In the genomic region with DNA sequence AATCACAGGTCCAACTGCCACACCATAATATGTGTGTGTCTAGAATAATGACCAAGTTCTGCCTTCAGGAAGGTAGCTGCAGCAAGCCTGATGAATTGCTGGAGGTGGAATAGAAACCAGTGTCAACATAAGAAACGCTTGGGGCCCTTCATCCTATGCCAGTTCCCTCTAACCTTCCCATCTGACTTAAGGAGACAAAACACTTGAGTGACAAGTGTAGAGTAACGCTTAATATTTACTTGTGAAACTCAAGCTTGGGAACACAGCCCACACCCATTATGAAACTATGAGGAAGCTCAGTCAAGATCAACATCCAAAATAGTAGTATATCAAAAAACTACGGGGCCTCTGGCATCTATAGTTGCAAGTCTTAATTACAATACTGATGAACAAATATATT, we compare ENCODE assay signal across 26 mouse cellular contexts. TPM values are rescaled to one million over a fixed set of nuclear protein-coding genes. Genes with fewer than 3 reads are reported as not detected.
A peak's percentile ranks its signal among the peaks of the same experiment; 100 is the strongest.
DNase-seq lines count a peak whose midpoint lies in the region; ATAC-seq and TF ChIP-seq lines count a peak whose summit lies in the region.
"Had no signal": no experiment of that assay in that cellular context is flagged by ENCODE, and none has a peak within 500 bp of the region (broad histone marks: within the 10 kb centered on the region; RNA-seq: fewer than 3 reads in every experiment).

No protein-coding gene starts in this region.

- H3K36me3 ChIP-seq in embryonic facial prominence, embryonic 14.5 days (ENCODE audit: control insufficient read depth, insufficient read depth, low read length) = 0 out of 2 replicates have a peak, but pooled peaks cover 3% of the 10 kb centered on the region
- H3K36me3 ChIP-seq in embryonic facial prominence, embryonic 10.5 days (replicated peaks) = 0 out of 2 replicates have a peak, but pooled peaks cover 4% of the 10 kb centered on the region
- H3K36me3 ChIP-seq in lung, postnatal 0 days (ENCODE audit: insufficient read depth, low read length) = no peaks in the 10 kb centered on the region
- H3K36me3 ChIP-seq in stomach, postnatal 0 days (ENCODE audit: control insufficient read depth, insufficient read depth, low read length) = no peaks in the 10 kb centered on the region; the same call in 1 of the 2 replicates
- H3K36me3 ChIP-seq: embryonic facial prominence, embryonic 13.5 days; forebrain, embryonic 15.5 days had no signal

- 74% methylated on average over 3 of the region's 3 CpGs for WGBS in embryonic facial prominence, embryonic 14.5 days
- 84% methylated on average over 3 of the region's 3 CpGs for WGBS in embryonic facial prominence, embryonic 10.5 days
- 28% methylated on average over 3 of the region's 3 CpGs for WGBS in lung, postnatal 0 days
- WGBS in lung, adult 2 months = 47% methylated on average over 3 of the region's 3 CpGs
- WGBS in stomach, postnatal 0 days = 46% methylated on average over 3 of the region's 3 CpGs

- ATAC-seq in embryonic facial prominence, embryonic 14.5 days (ENCODE audit: low read depth) = no peak
- peak; percentile 91 for ATAC-seq in lung, postnatal 0 days
- ATAC-seq in stomach, postnatal 0 days (ENCODE audit: low FRiP score, low TSS enrichment) = peak; percentile 49; the same call in 1 of the 2 replicates
- ATAC-seq: activated CD4-positive, CD25-positive, alpha-beta regulatory T cell, adult 4 months; CD4-positive, CD25-positive, alpha-beta regulatory T cell, adult 4 months; forebrain, embryonic 13.5 days; forebrain, embryonic 15.5 days; forebrain, postnatal 0 days; Patski had no signal

- TF ChIP-seq EP300 in lung, postnatal 0 days (IDR thresholded peaks at IDR 0.05) = peak; percentile 79
- TF ChIP-seq EP300 in stomach, postnatal 0 days (optimal IDR thresholded peaks at IDR 0.05) = no peak

- no peaks in the 10 kb centered on the region for H3K9me3 ChIP-seq in embryonic facial prominence, embryonic 14.5 days (ENCODE audit: control insufficient read depth, low read length)
- H3K9me3 ChIP-seq in embryonic facial prominence, embryonic 10.5 days = no peaks in the 10 kb centered on the region
- no peaks in the 10 kb centered on the region for H3K9me3 ChIP-seq in lung, postnatal 0 days (ENCODE audit: low read length)
- no peaks in the 10 kb centered on the region for H3K9me3 ChIP-seq in stomach, postnatal 0 days (ENCODE audit: control insufficient read depth, low read length)
- H3K9me3 ChIP-seq: embryonic facial prominence, embryonic 13.5 days; forebrain, embryonic 13.5 days; forebrain, embryonic 15.5 days; G1E had no signal

- no peak for TF ChIP-seq POLR2A in lung, adult 2 months (IDR thresholded peaks at IDR 0.05; ENCODE audit: borderline replicate concordance, extremely low read depth, low read depth, low read length)

- no peaks in the 10 kb centered on the region for H3K4me1 ChIP-seq in embryonic facial prominence, embryonic 14.5 days (ENCODE audit: control insufficient read depth, insufficient read depth, low read length)
- H3K4me1 ChIP-seq in embryonic facial prominence, embryonic 10.5 days = no peaks in the 10 kb centered on the region
- no peaks in the 10 kb centered on the region for H3K4me1 ChIP-seq in lung, postnatal 0 days (ENCODE audit: insufficient read depth, low read depth, low read length)
- H3K4me1 ChIP-seq in lung, adult 2 months (ENCODE audit: control insufficient read depth, insufficient read depth, low read length) = no peaks in the 10 kb centered on the region
- no peaks in the 10 kb centered on the region for H3K4me1 ChIP-seq in stomach, postnatal 0 days (replicated peaks; ENCODE audit: control insufficient read depth, insufficient read depth)
- H3K4me1 ChIP-seq: embryonic facial prominence, embryonic 13.5 days; forebrain, embryonic 13.5 days; forebrain, embryonic 15.5 days had no signal

- H3K4me3 ChIP-seq in embryonic facial prominence, embryonic 14.5 days (ENCODE audit: low read depth, low read length) = no peak overlapping the region
- no peak overlapping the region for H3K4me3 ChIP-seq in embryonic facial prominence, embryonic 10.5 days
- H3K4me3 ChIP-seq in lung, postnatal 0 days (ENCODE audit: low read depth, low read length) = no peak overlapping the region
- no peak overlapping the region for H3K4me3 ChIP-seq in lung, adult 2 months (replicated peaks; ENCODE audit: extremely low read depth, low read depth, low read length)
- H3K4me3 ChIP-seq in stomach, postnatal 0 days (ENCODE audit: low read depth, low read length) = no peak overlapping the region
- H3K4me3 ChIP-seq: embryonic facial prominence, embryonic 13.5 days; forebrain, embryonic 13.5 days; forebrain, embryonic 15.5 days had no signal

- no peak overlapping the region for H3K9ac ChIP-seq in embryonic facial prominence, embryonic 14.5 days (ENCODE audit: low read depth, low read length)
- no peak overlapping the region for H3K9ac ChIP-seq in lung, postnatal 0 days (replicated peaks; ENCODE audit: low read depth)
- H3K9ac ChIP-seq in stomach, postnatal 0 days (ENCODE audit: low read length) = no peak overlapping the region
- H3K9ac ChIP-seq: embryonic facial prominence, embryonic 13.5 days; forebrain, embryonic 13.5 days; forebrain, embryonic 15.5 days; forebrain, postnatal 0 days had no signal

- no peaks in the 10 kb centered on the region for H3K27me3 ChIP-seq in embryonic facial prominence, embryonic 14.5 days (replicated peaks; ENCODE audit: control insufficient read depth, insufficient read depth, low read length)
- H3K27me3 ChIP-seq in embryonic facial prominence, embryonic 10.5 days (replicated peaks; ENCODE audit: low read depth, poor library complexity, severe bottlenecking) = no peaks in the 10 kb centered on the region
- H3K27me3 ChIP-seq in lung, postnatal 0 days (replicated peaks; ENCODE audit: insufficient read depth, low read length) = no peaks in the 10 kb centered on the region
- H3K27me3 ChIP-seq in stomach, postnatal 0 days (ENCODE audit: control insufficient read depth, insufficient read depth, low read length) = no peaks in the 10 kb centered on the region
- H3K27me3 ChIP-seq: CH12.LX; embryonic facial prominence, embryonic 13.5 days; forebrain, embryonic 13.5 days; forebrain, embryonic 15.5 days; Patski had no signal

- no peak overlapping the region for H3K27ac ChIP-seq in embryonic facial prominence, embryonic 14.5 days (replicated peaks; ENCODE audit: low read depth, low read length)
- H3K27ac ChIP-seq in embryonic facial prominence, embryonic 10.5 days (replicated peaks) = no peak overlapping the region
- no peak overlapping the region for H3K27ac ChIP-seq in lung, postnatal 0 days (ENCODE audit: low read length)
- no peak overlapping the region for H3K27ac ChIP-seq in stomach, postnatal 0 days (replicated peaks)
- H3K27ac ChIP-seq: embryonic facial prominence, embryonic 13.5 days; forebrain, embryonic 13.5 days; forebrain, embryonic 15.5 days had no signal

- peak; percentile 16 for DNase-seq in embryonic facial prominence, embryonic 14.5 days (ENCODE audit: low spot score)
- no peak for DNase-seq in embryonic facial prominence, embryonic 10.5 days (ENCODE audit: low spot score)
- DNase-seq in lung, postnatal 0 days (ENCODE audit: low spot score) = peak; percentile 88
- no peak for DNase-seq in lung, adult 2 months
- DNase-seq in lung, postnatal 25 days (ENCODE audit: low spot score) = peak; percentile 68
- no peak for DNase-seq in stomach, postnatal 0 days (ENCODE audit: low spot score)
- DNase-seq in right cerebral cortex, adult 18-20 months = no peak
- DNase-seq in kidney, postnatal 10 days = no peak
- DNase-seq: adrenal gland, adult 2 months; adrenal gland, postnatal 10 days; adrenal gland, postnatal 25 days; B cell, adult 2 months; cerebellum, adult 11-12 months; cerebellum, adult 2 months; cerebellum, adult 9-10 months; cerebellum, postnatal 10 days; cerebellum, postnatal 25 days; forebrain, postnatal 0 days had no signal

- no peak overlapping the region for H3K4me2 ChIP-seq in embryonic facial prominence, embryonic 14.5 days (ENCODE audit: low read depth, low read length)
- H3K4me2 ChIP-seq in lung, postnatal 0 days (replicated peaks; ENCODE audit: low read depth, low read length) = no peak overlapping the region
- H3K4me2 ChIP-seq in stomach, postnatal 0 days (replicated peaks; ENCODE audit: low read depth) = no peak overlapping the region
- H3K4me2 ChIP-seq: embryonic facial prominence, embryonic 13.5 days; forebrain, embryonic 13.5 days; forebrain, embryonic 15.5 days had no signal

- TF ChIP-seq CTCF in lung, postnatal 0 days (IDR thresholded peaks at IDR 0.05) = no peak
- TF ChIP-seq CTCF in lung, adult 2 months (IDR thresholded peaks at IDR 0.05; ENCODE audit: insufficient read depth, low read length) = no peak
- no peak for TF ChIP-seq CTCF in stomach, postnatal 0 days (IDR thresholded peaks at IDR 0.05; ENCODE audit: low read depth)

RNA-seq across cellular contexts. Expression of a gene that starts 10.5 kb away (rescaled TPM):
- 1.9 and 2.1 TPM in 2 replicates for polyA plus RNA-seq in embryonic facial prominence, embryonic 14.5 days (2014; fragmentation: Nextera tagmentation; extraction: Ambion mirVana)
- 0.43 and 0.55 TPM in 2 replicates for polyA plus RNA-seq in embryonic facial prominence, embryonic 10.5 days (2016; fragmentation: Nextera tagmentation; extraction: Ambion mirVana)
- 2.1 and 2.5 TPM in 2 replicates for polyA plus RNA-seq in lung, postnatal 0 days (2015; fragmentation: Nextera tagmentation; extraction: Ambion mirVana)
- 7.8 and 12.3 TPM in 2 replicates for polyA plus RNA-seq in lung, adult 2 months (2012; rRNA removed)
- polyA plus RNA-seq in stomach, postnatal 0 days (2015; fragmentation: Nextera tagmentation; extraction: Ambion mirVana) = 4.4 and 5.5 TPM in 2 replicates

Comparison
In these comparisons a context has a peak if more than half of its experiments do, and no peak if none do; other contexts are left out.
1. DNase-seq: peak in embryonic facial prominence, embryonic 14.5 days (single experiment), lung, postnatal 0 days (single experiment) and lung, postnatal 25 days (single experiment); none in embryonic facial prominence, embryonic 10.5 days (single experiment), lung, adult 2 months (single experiment), stomach, postnatal 0 days (single experiment), right cerebral cortex, adult 18-20 months (single experiment) and kidney, postnatal 10 days (single experiment).